Mouse (Mus musculus): Measurements from ENCODE around the gene Rbfox1. TPM values are rescaled to one million over a fixed set of nuclear protein-coding genes. Genes with fewer than 3 reads are reported as not detected.

Rbfox1 gene
- polyA plus RNA-seq, 1 experiment from 2014 or later = 223 TPM

GRCm38 (mm10) chr16:6712341-6712740 lies 827.2 kb downstream of the Rbfox1 start:
- H3K4me3 ChIP-seq = no peak overlapping the region
- no peaks in the 10 kb centered on the region for H3K9me3 ChIP-seq
- H3K36me3 ChIP-seq (replicated peaks) = no peaks in the 10 kb centered on the region
- ATAC-seq (replicated peaks) = no peak
- H3K4me1 ChIP-seq = 0 out of 2 replicates have a peak, but pooled peaks cover 5% of the 10 kb centered on the region
- no peak overlapping the region for H3K4me2 ChIP-seq
- H3K9ac ChIP-seq = no peak overlapping the region
- 96% methylated on average over 1 of the region's 1 CpGs for WGBS
- no peak overlapping the region for H3K27ac ChIP-seq
- H3K27me3 ChIP-seq (replicated peaks) = no peaks in the 10 kb centered on the region

GRCm38 (mm10) chr16:6715245-6715644 lies 830.1 kb downstream of the Rbfox1 start:
- no peak for ATAC-seq (replicated peaks)
- H3K9me3 ChIP-seq = no peaks in the 10 kb centered on the region
- 93% methylated on average over 4 of the region's 4 CpGs for WGBS
- no peaks in the 10 kb centered on the region for H3K27me3 ChIP-seq (replicated peaks)
- no peaks in the 10 kb centered on the region for H3K36me3 ChIP-seq (replicated peaks)
- H3K4me3 ChIP-seq = no peak overlapping the region
- no peak overlapping the region for H3K27ac ChIP-seq
- H3K4me2 ChIP-seq = no peak overlapping the region
- H3K9ac ChIP-seq = no peak overlapping the region
- H3K4me1 ChIP-seq = 0 out of 2 replicates have a peak, but pooled peaks cover 5% of the 10 kb centered on the region

GRCm38 (mm10) chr16:6716214-6716911 lies 831.2 kb downstream of the Rbfox1 start:
- no peak overlapping the region for H3K27ac ChIP-seq
- H3K4me1 ChIP-seq = 0 out of 2 replicates have a peak, but pooled peaks cover 5% of the 10 kb centered on the region
- no peaks in the 10 kb centered on the region for H3K9me3 ChIP-seq
- no peak overlapping the region for H3K9ac ChIP-seq
- no peaks in the 10 kb centered on the region for H3K27me3 ChIP-seq (replicated peaks)
- ATAC-seq (replicated peaks) = peak; percentile 83; the same call in 1 of the 2 replicates
- H3K36me3 ChIP-seq (replicated peaks) = no peaks in the 10 kb centered on the region
- WGBS = 70% methylated on average over 9 of the region's 9 CpGs
- no peak overlapping the region for H3K4me2 ChIP-seq
- H3K4me3 ChIP-seq = no peak overlapping the region

- WGBS = 76% methylated on average over 8 of the region's 8 CpGs
Observed at GRCm38 (mm10) chr16:6719027-6719426, 833.9 kb downstream of the Rbfox1 start.

DNA sequence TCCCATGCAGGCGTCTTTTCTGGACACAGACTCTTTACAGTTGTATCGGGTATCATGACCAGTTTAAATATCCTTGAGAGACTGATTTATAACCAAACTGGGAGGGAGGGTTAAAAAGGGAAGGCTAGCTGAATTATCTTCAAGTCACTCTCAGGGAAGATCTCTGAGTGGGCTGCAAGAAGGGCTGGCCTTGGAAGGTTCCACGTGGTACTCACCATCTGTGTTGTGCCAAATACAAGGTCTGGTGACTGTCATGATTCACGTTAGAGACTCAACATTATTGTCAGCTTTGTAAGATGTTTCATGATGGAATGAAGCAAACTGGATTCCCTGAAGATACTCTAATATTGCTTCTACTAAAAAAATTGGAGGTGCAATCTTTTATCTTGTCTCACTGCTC lies 847.5 kb downstream of the Rbfox1 start:
- no peak for ATAC-seq (replicated peaks)
- Histone ChIP-seq H3K27ac (no peak overlapping the region), H3K4me3 (no peak overlapping the region), H3K27me3 (replicated peaks) (no peaks in the 10 kb centered on the region), H3K9me3 (no peaks in the 10 kb centered on the region), H3K4me2 (no peak overlapping the region), H3K9ac (no peak overlapping the region), H3K4me1 (no peaks in the 10 kb centered on the region), H3K36me3 (replicated peaks) (no peaks in the 10 kb centered on the region)
- WGBS = 84% methylated on average over 4 of the region's 4 CpGs

More at GRCm38 (mm10) chr16:6719027-6719426, 833.9 kb downstream of the Rbfox1 start:
- Histone ChIP-seq H3K4me3 (no peak overlapping the region), H3K27ac (0 out of 2 replicates have a peak overlapping the region, but pooled peaks have one; percentile 8), H3K4me2 (no peak overlapping the region), H3K9me3 (no peaks in the 10 kb centered on the region), H3K36me3 (replicated peaks) (no peaks in the 10 kb centered on the region), H3K4me1 (peaks cover 7% of the 10 kb centered on the region; the same call in 1 of the 2 replicates), H3K27me3 (replicated peaks) (no peaks in the 10 kb centered on the region), H3K9ac (no peak overlapping the region)
- no peak for ATAC-seq (replicated peaks)

DNA sequence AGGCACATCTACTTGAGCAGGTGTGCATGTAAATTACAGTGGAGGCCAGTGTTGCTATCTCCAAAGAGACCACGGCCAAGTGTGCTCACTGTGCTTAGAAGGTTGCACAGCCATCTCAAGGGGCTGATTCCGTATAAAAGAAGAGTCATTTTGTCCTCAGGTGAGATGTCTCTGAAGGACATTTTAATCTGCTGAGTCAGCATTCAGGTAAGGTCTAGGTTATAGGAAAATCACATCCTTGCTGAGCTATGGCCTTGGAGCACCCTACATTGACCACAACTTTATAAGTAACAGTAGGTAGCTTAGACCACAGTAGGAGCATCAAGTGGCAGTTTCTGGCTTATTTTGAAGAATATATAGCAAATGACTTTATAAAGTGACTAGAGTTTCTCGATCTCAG lies 848.3 kb downstream of the Rbfox1 start:
- ATAC-seq (replicated peaks) = no peak
- H3K9me3 ChIP-seq = no peaks in the 10 kb centered on the region
- WGBS = 89% methylated on average over 3 of the region's 3 CpGs
- H3K4me2 ChIP-seq = no peak overlapping the region
- no peaks in the 10 kb centered on the region for H3K36me3 ChIP-seq (replicated peaks)
- H3K27me3 ChIP-seq (replicated peaks) = no peaks in the 10 kb centered on the region
- no peak overlapping the region for H3K4me3 ChIP-seq
- H3K4me1 ChIP-seq = no peaks in the 10 kb centered on the region
- H3K27ac ChIP-seq = no peak overlapping the region
- H3K9ac ChIP-seq = no peak overlapping the region

GRCm38 (mm10) chr16:6736566-6736965 lies 851.4 kb downstream of the Rbfox1 start:
- Histone ChIP-seq H3K27ac (no peak overlapping the region), H3K36me3 (replicated peaks) (no peaks in the 10 kb centered on the region), H3K27me3 (replicated peaks) (no peaks in the 10 kb centered on the region), H3K4me3 (no peak overlapping the region), H3K9me3 (no peaks in the 10 kb centered on the region), H3K4me2 (no peak overlapping the region), H3K9ac (no peak overlapping the region), H3K4me1 (no peaks in the 10 kb centered on the region)
- ATAC-seq (replicated peaks) = no peak
- WGBS = 85% methylated on average over 2 of the region's 2 CpGs

GRCm38 (mm10) chr16:6736998-6737397 lies 851.8 kb downstream of the Rbfox1 start:
- Histone ChIP-seq H3K27ac (no peak overlapping the region), H3K4me2 (no peak overlapping the region), H3K9ac (no peak overlapping the region), H3K9me3 (no peaks in the 10 kb centered on the region), H3K27me3 (replicated peaks) (no peaks in the 10 kb centered on the region), H3K4me3 (no peak overlapping the region), H3K36me3 (replicated peaks) (no peaks in the 10 kb centered on the region), H3K4me1 (no peaks in the 10 kb centered on the region)
- no peak for ATAC-seq (replicated peaks)
- WGBS = 73% methylated on average over 3 of the region's 3 CpGs

DNA sequence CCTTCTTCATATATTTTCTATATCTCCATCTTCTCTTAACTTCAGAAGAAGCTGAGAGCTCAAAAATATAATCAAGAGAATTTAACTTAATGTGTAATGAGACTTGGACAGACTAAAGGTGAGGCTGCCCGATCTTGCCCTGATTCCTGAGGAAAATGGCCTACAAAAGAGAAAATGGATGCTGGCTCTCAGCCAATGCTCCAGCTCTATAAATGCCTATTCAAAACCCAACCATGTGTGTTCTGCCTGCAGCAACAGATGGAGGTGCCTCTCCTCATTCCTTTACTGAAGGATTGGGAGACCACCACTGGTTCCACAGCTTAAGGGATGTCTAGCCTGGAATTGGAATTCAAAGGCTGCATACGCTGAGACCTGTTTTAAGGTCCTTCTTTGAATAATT lies 861.0 kb downstream of the Rbfox1 start:
- H3K9me3 ChIP-seq = no peaks in the 10 kb centered on the region
- no peak overlapping the region for H3K9ac ChIP-seq
- H3K4me3 ChIP-seq = no peak overlapping the region
- no peaks in the 10 kb centered on the region for H3K27me3 ChIP-seq (replicated peaks)
- no peak for ATAC-seq (replicated peaks)
- H3K4me1 ChIP-seq = no peaks in the 10 kb centered on the region
- no peak overlapping the region for H3K4me2 ChIP-seq
- no peak overlapping the region for H3K27ac ChIP-seq
- 72% methylated on average over 2 of the region's 2 CpGs for WGBS
- no peaks in the 10 kb centered on the region for H3K36me3 ChIP-seq (replicated peaks)

DNA sequence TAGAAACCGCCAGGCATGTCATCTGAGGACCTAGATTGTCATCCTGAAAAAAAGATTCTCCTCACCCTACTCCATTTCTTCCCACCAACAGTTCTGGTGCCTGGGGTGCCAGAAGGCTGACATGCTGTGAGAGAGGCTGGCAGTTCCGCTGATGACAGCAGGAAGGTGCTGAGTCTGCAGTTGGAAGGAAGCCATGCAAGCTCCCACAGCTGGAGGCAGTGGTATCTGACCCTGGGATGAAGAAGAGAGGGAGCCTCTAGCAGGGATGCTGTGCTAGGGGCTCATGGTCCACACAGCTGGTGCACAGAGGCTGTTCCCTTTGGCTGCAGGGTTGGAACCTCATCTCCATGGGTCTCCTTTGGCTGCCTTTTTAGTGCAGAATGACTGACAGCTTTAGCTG lies 865.3 kb downstream of the Rbfox1 start:
- Histone ChIP-seq H3K36me3 (replicated peaks) (no peaks in the 10 kb centered on the region), H3K27ac (no peak overlapping the region), H3K4me1 (0 out of 2 replicates have a peak, but pooled peaks cover 3% of the 10 kb centered on the region), H3K9me3 (no peaks in the 10 kb centered on the region), H3K27me3 (replicated peaks) (no peaks in the 10 kb centered on the region), H3K4me3 (no peak overlapping the region), H3K4me2 (no peak overlapping the region), H3K9ac (no peak overlapping the region)
- ATAC-seq (replicated peaks) = no peak
- WGBS = 70% methylated on average over 2 of the region's 2 CpGs

- Histone ChIP-seq H3K36me3 (replicated peaks) (no peaks in the 10 kb centered on the region), H3K4me3 (no peak overlapping the region), H3K9ac (no peak overlapping the region), H3K27me3 (replicated peaks) (no peaks in the 10 kb centered on the region), H3K9me3 (no peaks in the 10 kb centered on the region), H3K4me2 (no peak overlapping the region), H3K27ac (no peak overlapping the region), H3K4me1 (0 out of 2 replicates have a peak, but pooled peaks cover 3% of the 10 kb centered on the region)
- ATAC-seq (replicated peaks) = peak; percentile 37; the same call in 1 of the 2 replicates
- 49% methylated on average over 3 of the region's 3 CpGs for WGBS
Observed at GRCm38 (mm10) chr16:6754847-6755246, 869.7 kb downstream of the Rbfox1 start.

DNA sequence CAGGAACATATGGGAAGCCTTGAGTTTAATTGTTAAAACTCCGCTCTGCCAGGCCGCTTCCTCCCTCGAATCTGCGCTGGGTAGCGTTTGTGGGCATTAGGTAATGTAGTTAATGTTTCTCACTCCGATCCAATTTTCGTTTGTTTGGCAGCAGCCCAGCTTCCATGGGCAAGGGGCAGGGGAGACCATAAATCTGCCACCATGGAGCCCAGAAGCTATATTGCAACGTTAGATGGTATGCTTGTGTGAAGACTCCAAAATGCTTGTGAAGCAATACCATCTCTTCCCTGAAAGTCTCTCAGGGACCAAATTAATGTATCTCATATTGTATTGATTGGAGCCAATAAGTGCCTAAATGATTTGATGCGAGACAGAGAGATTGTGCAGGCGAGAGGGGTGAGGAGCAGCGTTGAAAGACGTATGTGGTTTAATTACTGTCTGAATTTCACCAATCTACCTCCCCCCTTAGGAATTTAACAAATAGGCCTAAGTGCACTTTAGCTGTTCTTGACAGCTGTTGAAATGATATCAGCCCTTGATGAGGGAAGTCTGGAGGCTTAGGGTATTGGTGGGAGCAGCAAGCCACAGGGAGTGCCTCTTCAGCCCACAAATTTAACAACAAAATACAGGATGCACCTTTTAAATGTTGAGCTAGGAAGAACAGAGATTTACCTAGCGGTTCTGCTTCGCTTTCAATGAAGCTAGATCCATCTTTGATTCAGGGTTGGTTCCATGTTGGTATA lies 884.5 kb downstream of the Rbfox1 start:
- no peak overlapping the region for H3K9ac ChIP-seq
- H3K4me3 ChIP-seq = no peak overlapping the region
- WGBS = 81% methylated on average over 14 of the region's 14 CpGs
- H3K36me3 ChIP-seq (replicated peaks) = no peaks in the 10 kb centered on the region
- H3K4me2 ChIP-seq = no peak overlapping the region
- no peaks in the 10 kb centered on the region for H3K4me1 ChIP-seq
- H3K27ac ChIP-seq = no peak overlapping the region
- no peak for ATAC-seq (replicated peaks)
- H3K27me3 ChIP-seq (replicated peaks) = no peaks in the 10 kb centered on the region
- H3K9me3 ChIP-seq = no peaks in the 10 kb centered on the region
